ENCODE assay signal across 8 mouse cellular contexts in the genomic region with DNA sequence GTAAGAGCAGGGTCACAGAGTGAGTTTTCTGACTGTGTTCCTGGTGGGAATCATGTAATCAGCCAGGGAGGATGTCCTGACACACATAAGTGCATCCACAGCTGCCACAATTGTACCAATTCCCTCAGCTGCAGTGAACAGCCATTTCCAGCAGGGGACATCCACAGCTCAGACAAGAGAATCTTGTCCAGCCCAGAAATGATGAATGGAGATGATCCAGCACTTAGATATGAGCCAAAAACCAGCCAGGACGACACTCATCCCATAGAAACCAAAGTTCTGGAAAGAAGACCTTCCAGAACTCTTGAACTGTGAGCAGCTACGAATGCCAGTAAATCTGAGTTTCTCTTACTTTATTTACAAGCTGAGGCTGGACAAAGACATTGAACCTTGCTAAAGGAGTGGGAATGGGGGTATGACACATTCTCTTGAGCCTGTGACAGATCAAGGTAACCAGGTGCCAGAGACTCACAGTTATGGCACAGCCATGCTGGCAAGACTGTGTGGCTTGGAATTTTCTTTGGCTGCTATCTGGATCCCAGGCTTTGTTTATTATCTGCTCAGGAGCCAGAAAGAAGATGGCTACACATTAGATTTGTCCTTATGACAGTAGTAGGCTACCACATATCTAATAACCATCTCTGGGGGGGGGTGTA.
A peak's percentile ranks its signal among the peaks of the same experiment; 100 is the strongest.
DNase-seq lines count a peak whose midpoint lies in the region; ATAC-seq and TF ChIP-seq lines count a peak whose summit lies in the region.

No protein-coding gene starts in this region.

- intact Hi-C loops in left cerebral cortex, postnatal 4 days (cut with DNase I), result loop anchor here (5.0 to 10.0 kb wide), 2 partner anchors 714 to 1287 kb away; no protein-coding TSS in a partner anchor

- no peak overlapping the region for H3K4me2 ChIP-seq in hindbrain, embryonic 15.5 days
- no peak overlapping the region for H3K4me2 ChIP-seq in neural tube, embryonic 13.5 days

- H3K4me3 ChIP-seq in embryonic fibroblast, embryonic 13.5 days (ENCODE audit: insufficient read depth, low read length), result no peak overlapping the region
- H3K4me3 ChIP-seq in hindbrain, embryonic 15.5 days, result no peak overlapping the region
- H3K4me3 ChIP-seq in neural tube, embryonic 13.5 days, result no peak overlapping the region

- no peaks in the 10 kb centered on the region for H3K36me3 ChIP-seq in hindbrain, embryonic 15.5 days
- H3K36me3 ChIP-seq in neural tube, embryonic 13.5 days, result no peaks in the 10 kb centered on the region

- H3K9ac ChIP-seq in hindbrain, embryonic 15.5 days, result no peak overlapping the region
- no peak overlapping the region for H3K9ac ChIP-seq in neural tube, embryonic 13.5 days

- H3K27ac ChIP-seq in embryonic fibroblast, embryonic 13.5 days (ENCODE audit: insufficient read depth, low read length), result no peak overlapping the region
- no peak overlapping the region for H3K27ac ChIP-seq in hindbrain, embryonic 15.5 days (replicated peaks)
- no peak overlapping the region for H3K27ac ChIP-seq in neural tube, embryonic 13.5 days (replicated peaks)

- DNase-seq in adrenal gland, postnatal 10 days, result peak; percentile 43
- DNase-seq in adrenal gland, adult 8-10 months, result no peak
- DNase-seq in adrenal gland, postnatal 25 days, result peak; percentile 6
- peak; percentile 71 for DNase-seq in left cerebral cortex, postnatal 4 days

- TF ChIP-seq POLR2A in embryonic fibroblast, embryonic 13.5 days (IDR thresholded peaks at IDR 0.05; ENCODE audit: low read depth, low read length), result no peak

- 43% methylated on average over 2 of the region's 2 CpGs for WGBS in hindbrain, embryonic 15.5 days
- 60% methylated on average over 2 of the region's 2 CpGs for WGBS in neural tube, embryonic 13.5 days

- no peaks in the 10 kb centered on the region for H3K9me3 ChIP-seq in hindbrain, embryonic 15.5 days
- no peaks in the 10 kb centered on the region for H3K9me3 ChIP-seq in neural tube, embryonic 13.5 days

- peak; percentile 65; the same call in 1 of the 2 replicates for ATAC-seq in hindbrain, embryonic 15.5 days (ENCODE audit: low FRiP score, low read depth)
- ATAC-seq in neural tube, embryonic 13.5 days (ENCODE audit: low read depth), result peak; percentile 47; the same call in 1 of the 2 replicates
- ATAC-seq in megakaryocyte-erythroid progenitor cell, adult 5-6 weeks (replicated peaks; ENCODE audit: low FRiP score, low TSS enrichment, poor library complexity, severe bottlenecking), result no peak

- no peaks in the 10 kb centered on the region for H3K27me3 ChIP-seq in hindbrain, embryonic 15.5 days
- H3K27me3 ChIP-seq in neural tube, embryonic 13.5 days, result no peaks in the 10 kb centered on the region

- no peaks in the 10 kb centered on the region for H3K4me1 ChIP-seq in embryonic fibroblast, embryonic 13.5 days (ENCODE audit: control insufficient read depth, insufficient read depth, low read length)
- no peaks in the 10 kb centered on the region for H3K4me1 ChIP-seq in hindbrain, embryonic 15.5 days (replicated peaks)
- peaks cover 8% of the 10 kb centered on the region for H3K4me1 ChIP-seq in neural tube, embryonic 13.5 days (replicated peaks)

- peak; percentile 43; the same call in 1 of the 2 replicates for TF ChIP-seq CTCF in embryonic fibroblast, embryonic 13.5 days (IDR thresholded peaks at IDR 0.05; ENCODE audit: borderline replicate concordance, insufficient read depth, low read length)
